In the genomic region with DNA sequence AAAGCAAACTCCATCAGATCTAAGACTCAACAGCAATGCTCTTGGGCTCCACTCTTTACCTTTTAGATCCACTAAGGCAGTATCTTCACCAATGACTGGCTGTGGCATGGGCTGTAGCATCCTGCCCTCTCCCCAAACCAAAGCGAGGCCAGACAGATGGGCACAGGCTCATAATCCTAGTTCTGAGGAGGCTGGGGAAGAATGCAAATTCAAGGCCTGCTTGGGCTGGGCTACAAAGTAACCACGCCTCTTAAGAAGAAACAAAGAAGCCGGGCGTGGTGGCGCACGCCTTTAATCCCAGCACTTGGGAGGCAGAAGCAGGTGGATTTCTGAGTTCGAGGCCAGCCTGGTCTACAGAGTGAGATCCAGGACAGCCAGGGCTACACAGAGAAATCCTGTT, we compare ENCODE assay signal across 6 mouse cellular contexts. TPM values are rescaled to one million over a fixed set of nuclear protein-coding genes. Genes with fewer than 3 reads are reported as not detected.
A peak's percentile ranks its signal among the peaks of the same experiment; 100 is the strongest.
DNase-seq lines count a peak whose midpoint lies in the region; TF ChIP-seq lines count a peak whose summit lies in the region.
"Not testable (repeated sequence)": the region's sequence is repeated elsewhere in the genome, so short reads cannot be mapped to it uniquely, and the experiment has no call there.

No protein-coding gene starts in this region.

- H3K9ac ChIP-seq in CH12.LX (ENCODE audit: insufficient read depth, low read depth); heart, adult 2 months (ENCODE audit: low read depth, low read length): not testable (repeated sequence)

- H3K4me3 ChIP-seq in CH12.LX (replicated peaks in 1 of 3; ENCODE audit: low read depth in 2 of 3, low read length in 2 of 3, poor library complexity in 1 of 3): peak overlapping the region in 1 of 3 experiments; percentile 6
- not testable (repeated sequence) for H3K4me3 ChIP-seq in bone marrow macrophage, adult 2 months (ENCODE audit: insufficient read depth, low read length); gastrocnemius, adult 2 months; heart, adult 2 months; left cerebral cortex, adult 2 months

- not testable (repeated sequence) for H3K9me3 ChIP-seq in CH12.LX (replicated peaks; ENCODE audit: low read length)

- not testable (repeated sequence) for TF ChIP-seq CTCF in CH12.LX (conservative IDR thresholded peaks at IDR 0.05 in 1 of 2, IDR thresholded peaks at IDR 0.05 in 1 of 2; ENCODE audit: low read depth in 2 of 2, low read length in 2 of 2); bone marrow macrophage, adult 2 months (IDR thresholded peaks at IDR 0.05; ENCODE audit: low read depth, low read length); gastrocnemius, adult 2 months (IDR thresholded peaks at IDR 0.05); heart, adult 2 months (IDR thresholded peaks at IDR 0.05); left cerebral cortex, adult 2 months (IDR thresholded peaks at IDR 0.05)

- H3K79me2 ChIP-seq in CH12.LX (replicated peaks; ENCODE audit: control insufficient read depth, extremely low read depth, insufficient read depth, poor library complexity, severe bottlenecking); heart, adult 2 months (replicated peaks; ENCODE audit: control insufficient read depth, insufficient read depth, low read length): not testable (repeated sequence)

- dilution Hi-C loops in CH12.LX (cut with MboI; ENCODE audit: extremely low pct_ligation_motif_present, extremely low pct_unique_long_range_greater_than_20kb, low sequenced_read_pairs): not testable (repeated sequence)

- not testable (repeated sequence) for TF ChIP-seq EP300 in CH12.LX (IDR thresholded peaks at IDR 0.05; ENCODE audit: low read length); heart, adult 2 months (IDR thresholded peaks at IDR 0.05; ENCODE audit: insufficient read depth, low read depth, low read length)

- not testable (repeated sequence) for H3K4me2 ChIP-seq in CH12.LX (ENCODE audit: insufficient read depth, low read depth, poor library complexity, severe bottlenecking)

- H3K4me1 ChIP-seq in CH12.LX (ENCODE audit: control insufficient read depth in 1 of 2, insufficient read depth in 2 of 2): peaks cover 11 to 48% of the 10 kb centered on the region in 2 experiments; a peak in 3 of 4 replicates
- peaks cover 20% of the 10 kb centered on the region for H3K4me1 ChIP-seq in bone marrow macrophage, adult 2 months (ENCODE audit: control insufficient read depth, insufficient read depth, low read length)
- peaks cover 15% of the 10 kb centered on the region for H3K4me1 ChIP-seq in heart, adult 2 months (ENCODE audit: control insufficient read depth, insufficient read depth, low read length)

- not testable (repeated sequence) for TF ChIP-seq RAD21 in CH12.LX (IDR thresholded peaks at IDR 0.05; ENCODE audit: low read depth, low read length)

- H3K27me3 ChIP-seq in CH12.LX (replicated peaks); heart, adult 2 months (ENCODE audit: control insufficient read depth, insufficient read depth, low read length): not testable (repeated sequence)

- intact Hi-C loops in gastrocnemius, adult 2 months (cut with DNase I); left cerebral cortex, adult 2 months (cut with DNase I): not testable (repeated sequence)
- intact Hi-C loops in heart, adult 2 months (cut with DNase I): loop anchor here (2.0 kb wide), 1 partner anchor 43 kb away; a partner anchor contains a TSS

- peaks cover 61 to 75% of the 10 kb centered on the region in 2 experiments for H3K36me3 ChIP-seq in CH12.LX (replicated peaks in 1 of 2; ENCODE audit: control insufficient read depth in 1 of 2, insufficient read depth in 1 of 2, low read length in 1 of 2)
- peaks cover 36% of the 10 kb centered on the region for H3K36me3 ChIP-seq in heart, adult 2 months (ENCODE audit: control insufficient read depth, insufficient read depth, low read length)

- in situ Hi-C loops in CH12.LX (cut with MboI; ENCODE audit: low pct_ligation_motif_present, low pct_unique_long_range_greater_than_20kb, low sequenced_read_pairs): not testable (repeated sequence)

- DNase-seq in CH12.LX (ENCODE audit: extremely low read depth) (peak; percentile 56), R1 (ENCODE audit: low read depth, low spot score) (peak; percentile 60)
- not testable (repeated sequence) for DNase-seq in gastrocnemius, adult 2 months; heart, adult 2 months; left cerebral cortex, adult 2 months (ENCODE audit: extremely low spot score in 1 of 2, low spot score in 2 of 2)

- not testable (repeated sequence) for TF ChIP-seq POLR2A in CH12.LX (IDR thresholded peaks at IDR 0.05; ENCODE audit: low read depth, low read length); bone marrow macrophage, adult 2 months (IDR thresholded peaks at IDR 0.05; ENCODE audit: borderline replicate concordance, low read depth, low read length); heart, adult 2 months (IDR thresholded peaks at IDR 0.05; ENCODE audit: insufficient read depth, low read depth, low read length)

- WGBS in heart, adult 2 months: 95% methylated on average over 7 of the region's 7 CpGs

- H3K27ac ChIP-seq in CH12.LX (ENCODE audit: insufficient read depth, low read depth): not testable (repeated sequence)
- peak overlapping the region; percentile 25 for H3K27ac ChIP-seq in bone marrow macrophage, adult 2 months (ENCODE audit: insufficient read depth, low read depth, low read length)
- peak overlapping the region; percentile 80 for H3K27ac ChIP-seq in gastrocnemius, adult 2 months
- H3K27ac ChIP-seq in heart, adult 2 months: peak overlapping the region; percentile 85
- 0 out of 2 replicates have a peak overlapping the region, but pooled peaks have one; percentile 19 for H3K27ac ChIP-seq in left cerebral cortex, adult 2 months

RNA-seq across cellular contexts. Expression of a gene that starts 29.9 kb away (rescaled TPM):
- total RNA-seq in CH12.LX (2012; rRNA removed) (11.8 and 13.9 TPM in 2 replicates), CH12.LX (2014; rRNA removed) (13.4 and 19.3 TPM in 2 replicates)
- polyA plus RNA-seq in CH12.LX (2012; ENCODE audit: insufficient read length, low read depth): 23.0 and 24.2 TPM in 2 replicates
- polyA plus RNA-seq in bone marrow macrophage, adult 2 months (2012; ENCODE audit: insufficient read depth, insufficient read length, missing spikeins): 25.2 and 34.5 TPM in 2 replicates
- 10 to 100 TPM; 24.3 to 33.1 TPM for total RNA-seq in gastrocnemius, adult 2 months (2021)
- total RNA-seq in heart, adult 2 months (2021): 10 to 100 TPM; 33.3 to 38.7 TPM
- 12.6 and 24.4 TPM in 2 replicates for polyA plus RNA-seq in heart, adult 2 months (2012; rRNA removed)
- total RNA-seq in left cerebral cortex, adult 2 months (2021): 100 to 1,000 TPM in 1 of 2 experiments, 10 to 100 TPM in 1; 98.0 to 106 TPM

RNA-seq across cellular contexts. Expression of a gene that starts 43.5 kb away (rescaled TPM):
- total RNA-seq in CH12.LX (2012; rRNA removed): 36.2 and 57.4 TPM in 2 replicates
- 226 and 253 TPM in 2 replicates for total RNA-seq in CH12.LX (2014; rRNA removed)
- polyA plus RNA-seq in CH12.LX (2012; ENCODE audit: insufficient read length, low read depth): 126 TPM in 2 replicates
- polyA plus RNA-seq in bone marrow macrophage, adult 2 months (2012; ENCODE audit: insufficient read depth, insufficient read length, missing spikeins): 23.0 and 28.4 TPM in 2 replicates
- total RNA-seq in gastrocnemius, adult 2 months (2021): 1 to 10 TPM; 4.7 to 7.6 TPM
- 1 to 10 TPM; 4.5 to 4.9 TPM for total RNA-seq in heart, adult 2 months (2021)
- polyA plus RNA-seq in heart, adult 2 months (2012; rRNA removed): 3.0 and 6.9 TPM in 2 replicates
- total RNA-seq in left cerebral cortex, adult 2 months (2021): 10 to 100 TPM; 32.6 to 35.1 TPM
